Mouse (Mus musculus) spleen, embryonic (tissue): ENCODE measurements around the gene Aplp1.

Experiments
- CTCF ChIA-PET: fragments of 350-600 bp; sonication (Branson Sonifier 250); formaldehyde crosslinking; loops from one replicate; lab custom pipeline; 2022; lab: Charles Lee

The Aplp1 gene

DNA sequence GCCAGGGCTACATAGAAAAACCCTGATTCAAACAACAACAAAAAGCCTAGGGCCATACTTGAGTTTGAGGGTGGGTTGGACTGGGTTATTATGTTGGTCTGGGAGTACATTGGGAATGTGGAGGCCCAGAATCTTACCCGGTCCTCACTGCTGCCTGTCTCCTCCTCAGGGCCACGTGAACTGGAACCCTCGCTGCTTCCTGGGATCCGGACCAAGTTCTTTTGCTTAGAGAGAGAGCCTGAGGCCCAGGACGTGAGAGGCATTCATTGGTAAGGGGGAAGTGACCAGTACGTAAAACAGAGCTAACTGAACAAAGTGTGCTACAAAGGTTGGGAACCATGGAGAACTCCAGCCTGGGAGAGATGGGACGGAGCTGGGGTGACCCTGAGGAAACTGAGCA is 4.9 kb upstream of the Aplp1 start:
- CTCF ChIA-PET: interaction anchor here (0.6 kb wide), 1 partner anchor 16 kb away, joined by 3 read pairs; no protein-coding TSS in a partner anchor

DNA sequence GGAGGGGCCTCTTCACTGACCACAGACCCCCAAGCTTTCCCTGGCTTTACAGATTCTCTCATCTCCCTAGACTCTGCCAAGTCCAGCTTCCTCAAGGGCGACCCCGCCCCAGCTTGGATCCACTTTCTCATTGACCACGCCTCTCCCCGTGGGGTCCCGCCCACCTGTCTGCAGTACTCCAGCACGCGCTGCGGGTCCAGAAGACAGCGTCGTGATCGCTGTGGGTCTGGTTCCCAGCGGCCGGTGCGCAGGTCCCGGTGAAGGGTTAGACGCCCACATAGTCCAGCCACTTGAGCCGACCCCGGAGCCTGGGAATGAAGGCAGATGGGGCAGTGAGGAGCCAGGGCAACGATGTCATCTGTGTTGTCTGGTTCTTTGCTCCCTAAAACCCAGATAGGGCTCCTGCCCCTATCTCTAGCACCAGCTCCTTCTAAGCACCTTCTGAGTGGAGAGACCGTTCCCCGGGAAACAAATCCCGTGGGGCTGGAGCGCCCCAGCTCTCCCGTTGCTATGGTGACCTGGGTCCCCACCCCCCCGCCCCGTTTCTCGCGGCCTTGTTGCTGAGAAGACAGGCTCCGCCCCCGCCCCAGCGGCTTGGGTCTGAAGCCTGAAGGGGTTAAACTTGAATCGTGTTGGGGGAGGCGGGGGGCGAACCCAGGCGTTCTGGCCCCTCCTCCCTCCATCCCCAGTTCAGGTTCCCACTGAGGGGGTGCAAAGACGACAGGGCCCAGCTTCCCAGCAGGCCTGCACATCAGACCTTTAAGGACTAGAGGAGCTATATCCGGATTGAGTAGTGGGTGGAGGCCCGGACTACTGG is 973 bp downstream of the Aplp1 start:
- CTCF ChIA-PET: interaction anchor here (0.6 kb wide), 1 partner anchor 628 kb away, joined by 6 read pairs; the partner anchor contains the start of gene Zfp790

DNA sequence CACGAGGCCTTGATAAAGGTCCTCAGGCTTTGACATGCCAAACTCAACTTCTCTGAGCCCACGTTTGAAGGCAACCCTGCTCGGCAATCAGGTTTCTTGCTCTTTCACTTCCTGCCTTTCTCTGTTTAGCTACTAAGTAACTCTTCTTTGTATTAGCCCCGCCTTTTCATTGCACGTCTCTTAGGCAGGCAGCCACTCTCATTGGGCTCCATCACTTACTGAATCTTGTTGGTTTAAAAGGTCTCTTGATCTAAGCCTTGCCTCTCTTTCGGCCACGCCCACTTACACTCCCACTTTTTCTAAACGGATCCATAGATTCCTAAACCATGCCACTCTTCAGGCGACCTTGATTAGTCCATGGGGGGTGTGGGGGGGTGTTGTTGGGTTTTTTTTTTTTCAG is 1.6 kb downstream of the Aplp1 start:
- CTCF ChIA-PET: interaction anchor here (0.6 to 0.7 kb wide), 2 partner anchors 20 to 628 kb away, joined by 5 to 6 read pairs; partner anchors contain the start of gene Zfp790

DNA sequence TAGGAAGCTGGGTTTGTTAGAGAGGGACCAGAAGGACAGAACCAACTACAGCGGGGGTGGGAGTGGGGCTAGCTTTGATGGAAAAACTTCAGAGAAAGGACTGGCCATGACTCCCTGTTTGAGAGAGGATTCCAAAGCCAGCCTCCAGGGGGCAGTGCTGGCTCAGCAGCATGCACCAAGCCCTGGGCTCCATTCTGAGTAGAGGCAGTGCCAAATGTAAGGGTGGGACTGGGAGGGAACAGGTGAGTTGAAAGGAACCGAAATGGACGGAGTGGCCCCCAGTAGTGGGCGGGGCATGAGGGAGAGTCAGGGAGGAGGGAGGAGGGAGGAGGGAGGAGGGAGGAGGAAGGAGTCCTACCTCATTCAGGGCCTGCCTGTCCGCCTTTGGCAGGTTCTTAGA is 4.6 kb downstream of the Aplp1 start:
- CTCF ChIA-PET: interaction anchor here (0.5 to 0.9 kb wide), 3 partner anchors 111 to 625 kb away, joined by 3 to 10 read pairs (median 7); partner anchors contain the start of gene Zfp790

DNA sequence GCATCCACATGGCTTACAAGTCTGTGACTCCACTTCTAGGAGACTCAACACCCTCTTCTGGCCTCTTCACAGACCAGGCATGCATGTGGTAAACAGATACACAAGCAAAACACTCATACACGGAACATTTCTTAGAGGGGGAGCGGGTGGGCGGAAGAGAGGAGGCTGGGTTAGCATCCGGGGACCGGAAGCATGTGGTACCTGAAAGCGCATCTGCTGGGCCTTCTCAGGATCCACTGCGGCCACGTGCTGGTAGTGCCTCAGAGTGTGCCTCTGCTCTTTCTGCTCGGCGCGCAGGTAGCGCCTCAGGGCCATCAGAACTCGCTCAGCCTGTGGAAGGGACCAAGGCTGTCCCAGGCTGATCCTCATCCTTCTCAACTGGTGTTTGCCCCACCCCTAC is 5.6 kb downstream of the Aplp1 start:
- CTCF ChIA-PET: no interaction called here

DNA sequence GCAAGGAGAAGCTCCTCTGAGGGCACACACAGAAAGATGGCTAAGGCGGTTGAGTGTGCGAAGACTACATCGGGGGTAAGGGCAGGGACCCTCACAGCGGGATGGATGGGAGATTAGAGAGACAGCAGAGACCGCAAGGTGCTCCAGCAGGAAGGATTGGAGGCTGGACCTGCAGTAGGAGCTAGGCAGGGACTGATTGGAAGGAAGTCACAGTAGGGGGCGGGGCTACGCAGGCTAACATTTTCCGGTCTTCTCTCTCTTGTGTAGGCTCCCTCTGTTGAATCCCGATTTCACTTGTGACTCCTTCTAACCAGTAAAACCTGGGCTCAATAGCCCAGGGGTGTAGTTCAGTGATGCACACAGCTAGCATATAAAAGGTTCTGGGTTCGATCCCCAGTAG is 8.5 kb downstream of the Aplp1 start:
- CTCF ChIA-PET: interaction anchor here (1.1 kb wide), 2 partner anchors 19 to 83 kb away, joined by 3 to 6 read pairs; no protein-coding TSS in a partner anchor

DNA sequence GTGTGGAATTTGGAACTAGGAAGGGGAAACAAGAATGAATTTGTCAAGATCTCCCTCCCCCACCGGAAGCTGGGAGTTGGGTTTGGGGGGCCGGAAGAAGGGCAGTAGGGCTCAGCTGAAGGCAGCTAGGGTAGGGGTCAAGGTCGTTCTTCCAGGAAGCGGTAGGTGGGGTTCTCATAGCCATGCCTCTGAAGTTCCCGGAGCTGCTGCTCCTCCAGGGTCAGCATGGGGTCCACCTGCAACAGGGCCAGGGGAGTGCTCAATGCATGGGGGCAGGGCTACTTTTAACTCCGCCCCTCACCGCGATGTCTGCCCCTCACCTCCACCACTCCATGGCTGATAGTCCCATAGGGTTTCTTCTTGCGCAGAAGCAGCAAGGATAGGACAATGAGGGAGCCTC is 10.2 kb downstream of the Aplp1 start:
- CTCF ChIA-PET: interaction anchor here (0.5 kb wide), 1 partner anchor 34 kb away, joined by 3 read pairs; no protein-coding TSS in a partner anchor

DNA sequence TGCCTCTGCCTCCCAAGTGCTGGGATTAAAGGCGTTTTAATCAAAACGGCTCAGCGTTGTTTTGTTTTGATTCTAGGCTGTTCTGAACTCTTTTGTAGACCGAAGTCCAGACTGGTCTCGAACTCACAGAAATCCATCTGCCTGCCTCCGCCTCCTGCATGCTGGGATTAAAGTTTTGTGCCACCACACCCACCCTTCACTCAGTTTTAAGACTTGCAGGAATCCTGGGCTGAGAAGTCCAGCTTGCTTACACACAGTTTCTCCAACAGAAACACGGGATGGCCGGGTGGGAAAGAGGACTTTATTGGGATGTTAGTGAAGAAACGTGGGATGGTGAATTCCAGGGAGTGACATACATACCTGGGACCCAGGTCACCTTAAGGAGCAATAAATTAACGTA is 10.6 kb downstream of the Aplp1 start:
- CTCF ChIA-PET: interaction anchor here (1.2 to 1.6 kb wide), 2 partner anchors 15 to 55 kb away, joined by 3 to 5 read pairs; no protein-coding TSS in a partner anchor

DNA sequence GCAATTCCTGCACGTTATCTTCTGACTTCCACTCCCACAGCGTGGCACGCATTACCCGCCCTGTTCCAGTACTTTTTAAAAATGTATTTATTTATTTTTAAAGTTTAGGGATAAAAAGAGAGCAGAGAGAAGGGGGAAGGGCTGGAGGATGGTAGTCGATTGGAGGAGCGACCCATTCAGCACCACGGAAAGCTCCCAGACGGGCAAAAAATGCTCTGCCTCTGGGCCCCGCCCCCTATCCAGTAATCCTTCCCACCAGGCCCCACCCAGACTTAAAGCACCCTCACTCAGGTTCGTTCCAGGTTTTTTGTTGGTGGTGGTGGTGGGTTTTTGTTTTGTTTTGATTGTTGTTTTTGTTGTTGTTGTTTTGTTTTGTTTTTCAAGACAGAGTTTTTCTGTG is 11.1 kb downstream of the Aplp1 start:
- CTCF ChIA-PET: interaction anchor here (0.7 to 1.6 kb wide), 3 partner anchors 16 to 110 kb away, joined by 3 to 5 read pairs (median 3); no protein-coding TSS in a partner anchor

DNA sequence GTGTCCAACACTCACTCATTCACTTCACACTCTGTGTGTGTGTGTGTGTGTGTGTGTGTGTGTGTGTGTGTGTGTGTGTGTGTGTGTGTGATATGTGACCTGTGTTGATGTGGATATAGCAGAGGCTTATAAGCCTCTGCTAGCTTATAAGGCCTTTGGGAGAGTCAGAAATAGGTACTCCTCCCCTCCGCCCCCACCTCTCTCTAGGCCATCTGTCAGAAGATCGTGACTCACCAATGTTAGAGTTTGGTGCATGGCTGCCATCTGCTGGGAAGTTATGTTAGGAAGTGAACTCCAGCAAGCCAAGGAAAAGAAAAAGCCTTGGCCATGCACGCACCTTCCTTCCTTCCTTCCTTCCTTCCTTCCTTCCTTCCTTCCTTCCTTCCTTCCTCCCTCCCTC is 13.5 kb downstream of the Aplp1 start:
- CTCF ChIA-PET: no interaction called here

DNA sequence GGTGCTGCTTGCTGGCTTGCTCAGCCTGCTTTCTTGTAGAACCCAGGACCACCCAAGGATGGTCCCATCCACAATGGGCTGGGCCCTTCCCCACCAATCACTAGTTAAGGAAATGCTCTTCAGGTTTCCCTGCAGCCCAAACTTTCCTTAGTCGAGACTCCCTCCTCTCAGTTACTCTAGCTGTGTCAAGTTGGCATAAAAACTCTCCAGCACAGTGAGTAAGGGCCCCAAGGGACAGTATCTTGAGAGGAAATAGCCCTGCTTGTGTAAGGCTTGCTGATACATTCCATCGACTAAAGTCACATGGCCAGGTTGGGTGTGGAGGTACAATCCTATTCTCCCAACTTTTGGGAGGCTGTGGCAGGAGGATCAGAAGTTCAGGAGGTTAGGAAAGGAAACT is 15.1 kb downstream of the Aplp1 start:
- CTCF ChIA-PET: interaction anchor here (0.7 kb wide), 2 partner anchors 12 to 217 kb away, joined by 6 to 29 read pairs; no protein-coding TSS in a partner anchor

DNA sequence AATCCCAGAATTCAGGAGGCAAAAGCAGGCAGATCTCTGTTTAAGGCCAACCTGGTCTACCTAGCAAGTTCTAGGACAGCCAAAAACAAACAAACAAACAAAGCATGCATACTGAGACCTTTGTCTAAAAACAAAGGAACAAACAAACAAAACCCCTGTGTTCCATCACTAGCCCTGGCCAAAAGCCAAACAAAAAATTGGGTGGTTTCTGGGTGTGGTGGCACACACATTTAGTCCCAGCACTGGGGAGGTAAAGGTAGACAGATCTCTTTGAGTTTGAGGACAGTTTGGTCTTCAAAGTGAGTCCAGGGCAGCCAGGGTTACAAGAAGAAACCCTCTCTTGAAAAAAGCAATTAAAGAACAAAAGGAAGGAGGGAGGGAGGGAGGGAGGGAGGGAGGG is 16.0 kb downstream of the Aplp1 start:
- CTCF ChIA-PET: interaction anchor here (0.7 kb wide), 2 partner anchors 11 to 217 kb away, joined by 6 to 29 read pairs; no protein-coding TSS in a partner anchor

DNA sequence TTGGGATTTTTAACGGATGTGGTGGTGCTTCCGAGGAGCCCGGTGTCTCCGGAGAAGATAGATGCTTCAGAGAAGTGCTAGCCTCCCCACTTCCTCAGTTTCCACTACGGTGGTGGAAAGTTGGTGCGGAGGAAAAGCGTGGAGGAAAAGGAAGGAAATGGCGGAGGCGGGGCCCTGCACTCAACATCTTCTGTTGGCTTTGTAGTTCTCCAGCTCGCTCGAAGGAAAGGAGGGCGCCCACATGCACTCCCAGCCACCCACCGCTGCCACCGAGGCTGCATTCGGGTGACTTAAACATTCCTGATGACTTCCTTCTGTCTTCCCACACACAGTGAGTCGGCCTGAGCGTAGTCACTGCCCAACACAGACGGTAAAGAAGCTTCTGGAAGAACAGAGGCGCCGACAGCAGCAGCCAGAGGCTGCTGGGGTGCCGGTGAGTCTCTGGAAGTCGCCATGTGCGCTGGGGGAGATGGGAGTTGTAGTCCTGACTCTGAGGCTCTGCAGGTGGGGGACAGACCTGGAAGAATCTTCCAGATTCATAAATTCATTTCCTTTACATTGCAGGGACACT is 22.2 kb downstream of the Aplp1 start:
- CTCF ChIA-PET: interaction anchor here (1.0 kb wide), 1 partner anchor 31 kb away, joined by 3 read pairs; no protein-coding TSS in a partner anchor

DNA sequence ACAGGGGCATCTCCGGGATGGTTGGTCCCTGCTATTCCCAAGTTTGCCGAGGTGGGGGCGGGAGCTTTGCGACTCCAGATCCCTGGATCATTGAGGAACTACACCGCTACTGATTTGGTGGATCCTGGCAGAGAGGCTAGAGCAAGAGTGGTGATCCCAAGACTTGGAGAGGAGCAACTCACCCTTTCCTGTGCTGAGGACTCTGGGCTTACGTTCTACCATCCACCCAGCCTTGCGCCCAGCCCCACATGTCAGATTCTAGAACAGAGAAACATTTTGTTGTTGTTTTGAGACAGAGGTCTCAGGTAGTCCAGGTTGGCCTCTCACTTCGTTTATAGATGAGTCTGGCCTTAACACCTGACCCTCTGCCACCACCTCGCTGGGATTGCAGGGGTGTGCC is 22.8 kb downstream of the Aplp1 start:
- CTCF ChIA-PET: interaction anchor here (1.0 kb wide), 2 partner anchors 13 to 30 kb away, joined by 3 read pairs; no protein-coding TSS in a partner anchor

DNA sequence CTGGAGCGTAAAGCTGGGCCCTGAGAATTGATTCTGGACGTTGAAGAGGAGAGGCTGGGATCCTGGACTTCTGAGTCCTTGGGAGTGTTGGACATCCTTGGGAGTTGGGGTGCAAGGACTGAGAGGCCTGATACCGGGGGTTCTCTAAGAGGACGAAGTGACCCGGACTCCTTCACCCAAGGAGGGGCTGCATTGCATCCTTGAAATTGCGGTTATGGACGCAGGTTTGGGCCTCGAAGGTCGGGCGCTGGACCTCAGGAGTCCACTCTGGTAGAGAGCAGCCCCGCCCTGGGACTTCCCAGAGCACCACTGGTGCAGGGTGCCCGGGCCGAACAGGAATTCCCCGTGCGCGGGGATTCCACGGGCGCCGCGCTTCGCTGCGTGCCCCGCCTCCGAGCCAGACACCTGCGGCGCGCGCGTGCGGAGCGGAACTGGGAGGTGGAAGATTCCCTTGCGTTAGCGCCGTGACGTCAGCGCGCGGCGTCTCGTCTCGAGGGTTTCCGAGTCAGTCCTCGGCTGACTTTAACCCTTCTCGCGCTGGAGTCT is 23.4 kb downstream of the Aplp1 start:
- CTCF ChIA-PET: interaction anchor here (1.0 kb wide), 1 partner anchor 12 kb away, joined by 3 read pairs; no protein-coding TSS in a partner anchor

DNA sequence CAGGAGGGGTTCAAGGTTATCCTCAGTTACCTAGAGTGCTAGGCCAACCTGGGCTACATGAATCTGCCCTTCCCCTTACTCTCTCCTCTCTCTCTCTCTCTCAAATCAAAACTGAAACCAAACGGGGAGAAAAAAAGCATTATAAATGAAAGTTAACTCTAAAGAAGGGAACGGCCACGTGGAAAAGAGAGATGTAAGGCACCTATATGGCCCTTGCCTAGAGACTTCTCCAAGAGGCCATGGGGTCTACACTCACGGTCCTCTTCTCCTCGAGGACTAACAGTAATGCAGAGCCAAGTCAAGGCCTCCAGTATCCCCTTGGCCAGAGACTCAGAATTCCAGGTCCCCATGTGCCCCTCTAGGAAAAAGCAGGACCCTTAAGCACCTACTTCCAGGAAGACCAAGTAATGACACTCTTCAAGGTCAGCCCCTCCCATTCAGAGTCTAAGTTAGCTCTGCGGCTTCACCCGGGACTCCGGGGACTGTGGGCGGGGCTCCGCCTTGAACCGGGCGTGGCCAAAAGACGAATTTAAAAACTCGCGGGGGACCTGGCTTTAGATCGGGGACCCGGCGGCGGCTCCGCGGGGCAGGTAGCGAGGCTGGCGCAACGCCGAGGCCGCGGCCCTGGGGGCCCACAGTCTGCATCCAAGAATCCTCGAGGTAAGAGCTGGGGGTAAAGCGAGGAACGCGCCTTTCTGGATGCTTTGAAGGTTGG is 24.0 kb downstream of the Aplp1 start, which contains the start of gene Nfkbid:
Gene Nfkbid, plus strand, starts transcription at position 558 of the 715 bp plus-strand sequence.
- CTCF ChIA-PET: interaction anchor here (1.0 kb wide), 1 partner anchor 12 kb away, joined by 3 read pairs; no protein-coding TSS in a partner anchor

DNA sequence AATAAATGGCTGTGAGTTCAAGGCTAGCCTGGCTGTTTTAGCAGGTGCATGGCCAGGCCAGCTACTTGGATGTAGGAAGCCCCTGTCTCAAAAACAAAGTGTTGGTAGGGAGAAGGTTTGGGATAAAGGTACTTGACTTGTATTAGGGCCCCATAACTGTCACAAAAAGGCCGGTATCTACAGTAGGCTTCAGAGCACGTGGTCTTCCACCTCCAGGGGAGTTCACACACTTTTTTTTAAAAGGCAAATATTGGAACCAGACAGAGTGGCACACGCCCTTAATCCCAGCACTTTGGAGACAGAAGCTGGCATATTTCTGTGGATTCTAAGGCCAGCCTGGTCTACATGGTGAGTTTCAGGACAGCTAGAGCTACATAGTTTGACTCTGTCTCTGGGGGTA is 24.7 kb downstream of the Aplp1 start:
- CTCF ChIA-PET: interaction anchor here (0.6 kb wide), 2 partner anchors 26 to 1124 kb away, joined by 3 read pairs; no protein-coding TSS in a partner anchor

DNA sequence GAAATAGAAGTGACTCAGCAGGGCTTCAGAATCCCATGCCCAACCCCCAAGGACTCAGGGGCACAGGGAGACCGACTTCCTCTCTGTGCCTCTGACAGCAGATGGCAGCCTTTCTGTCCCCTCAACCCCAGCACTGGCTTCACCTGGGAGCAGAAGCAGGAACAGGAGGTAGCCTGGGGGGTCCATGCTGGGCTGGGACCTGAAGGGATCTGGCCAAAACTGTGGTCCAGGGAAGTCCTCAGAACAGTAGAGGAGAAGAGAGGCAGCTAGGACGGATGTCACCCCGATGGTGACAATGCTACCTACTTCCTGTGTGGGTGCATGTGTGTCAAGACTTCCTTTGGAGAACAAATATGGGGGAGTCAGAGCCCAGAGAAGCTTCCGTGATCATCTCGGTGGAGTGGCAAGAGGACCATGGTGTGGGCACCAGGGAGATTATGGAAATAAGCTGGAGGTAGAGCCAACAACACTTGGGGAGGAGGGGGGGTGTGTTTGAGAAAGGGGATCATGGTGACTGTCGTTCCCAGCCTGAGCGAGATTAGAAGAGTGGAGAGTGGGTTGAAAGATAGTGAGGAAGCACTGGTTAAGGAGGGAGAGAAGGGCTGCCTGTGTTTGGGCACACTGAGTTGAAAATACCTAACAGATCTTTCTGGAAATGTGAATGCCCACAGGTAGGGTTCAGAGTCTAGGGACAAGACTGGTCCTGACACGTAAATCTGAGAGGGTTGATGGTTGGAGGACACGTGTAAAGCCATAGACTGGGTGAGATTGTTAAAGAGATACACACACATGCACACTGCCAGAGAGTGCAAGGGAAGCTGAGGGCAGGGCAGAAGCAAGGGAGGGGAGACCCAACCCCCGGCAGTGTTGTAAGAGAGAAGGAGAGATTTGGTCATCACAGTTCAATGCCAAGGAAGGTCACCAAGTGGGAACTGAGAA is 25.5 kb downstream of the Aplp1 start, which contains the start of gene Hcst:
Gene Hcst, minus strand, starts transcription at position 294 of the 939 bp plus-strand sequence.
- CTCF ChIA-PET: interaction anchor here (0.6 kb wide), 2 partner anchors 25 to 45 kb away, joined by 3 read pairs; no protein-coding TSS in a partner anchor

DNA sequence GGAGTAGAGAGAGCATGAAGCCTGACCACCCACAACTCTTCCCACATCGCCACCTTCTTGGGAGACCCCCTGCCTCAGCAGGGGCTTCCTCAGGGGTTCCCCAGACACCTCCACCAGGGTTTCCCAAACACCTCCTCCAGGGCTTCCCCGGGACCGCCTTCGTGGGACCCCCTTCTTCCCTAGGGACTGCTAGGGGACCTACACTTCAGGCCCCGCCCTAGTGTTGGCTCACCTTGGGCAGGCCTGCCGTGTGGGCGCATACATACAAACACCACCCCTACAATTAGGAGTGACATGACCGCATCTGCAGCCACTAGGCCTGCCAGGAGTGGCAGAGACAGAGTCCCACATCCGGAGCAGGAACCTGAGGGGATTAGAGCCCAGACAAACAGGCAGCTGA is 27.5 kb downstream of the Aplp1 start:
- CTCF ChIA-PET: interaction anchor here (0.5 kb wide), 1 partner anchor 12 kb away, joined by 29 read pairs; no protein-coding TSS in a partner anchor
